Mouse (Mus musculus) heart, embryonic 13.5 days (tissue): ENCODE data around the gene Zfp958. TPM values are rescaled to one million over a fixed set of nuclear protein-coding genes. Genes with fewer than 3 reads are reported as not detected.

Experiments
- ATAC-seq: fragments of 200-750 bp; cut with Nextera tagmentation; 2 replicates; pipeline ENCODE4 v1.8.0; 2017; ENCODE audit warnings: moderate TSS enrichment; ENCODE audit not compliant: insufficient number of reproducible peaks, low FRiP score, low TSS enrichment; ENCODE audit errors: extremely low read depth
- H3K27ac ChIP-seq: fragments of 300-500 bp; sonication (generic); replicated peaks from 2 replicates; pipeline ENCODE4 v1.5.1; 2015; ENCODE audit warnings: moderate library complexity, mild to moderate bottlenecking, inconsistent platforms
- H3K27me3 ChIP-seq: fragments of 300-500 bp; sonication (generic); replicated peaks from 2 replicates; pipeline ENCODE4 v1.6.1; 2015; ENCODE audit warnings: mild to moderate bottlenecking, inconsistent platforms
- H3K36me3 ChIP-seq: fragments of 300-500 bp; sonication (generic); 2 replicates; pipeline ENCODE4 v1.6.1; 2015; ENCODE audit warnings: mild to moderate bottlenecking, inconsistent platforms
- H3K4me1 ChIP-seq: fragments of 300-500 bp; sonication (generic); 2 replicates; pipeline ENCODE4 v1.6.1; 2015; ENCODE audit warnings: inconsistent platforms
- H3K4me2 ChIP-seq: fragments of 300-500 bp; sonication (generic); 2 replicates; pipeline ENCODE4 v1.6.1; 2015; ENCODE audit warnings: inconsistent platforms, mild to moderate bottlenecking, moderate library complexity
- H3K4me3 ChIP-seq: fragments of 300-500 bp; sonication (generic); 2 replicates; pipeline ENCODE4 v1.5.1; 2015; ENCODE audit warnings: moderate library complexity, mild to moderate bottlenecking, inconsistent platforms
- H3K9ac ChIP-seq: fragments of 300-500 bp; sonication (generic); 2 replicates; pipeline ENCODE4 v1.6.1; 2015; ENCODE audit warnings: inconsistent platforms, mild to moderate bottlenecking, moderate library complexity
- H3K9me3 ChIP-seq: fragments of 300-500 bp; sonication (generic); 2 replicates; pipeline ENCODE4 v1.6.1; 2016; ENCODE audit warnings: inconsistent platforms
- WGBS: fragments of 180-500 bp; shearing (Covaris S2); methylation state at CpG from one replicate; pipeline ENCODE4 v1.1.7; 2015; ENCODE audit warnings: mixed read lengths; 5-methylcytosine and 5-hydroxymethylcytosine counted together
- polyA plus RNA-seq: library from polyadenylated mRNA; unstranded; fragments of >200 nt; fragmentation: Nextera tagmentation; extraction: Ambion mirVana; gene quantifications from 2 replicates; pipeline ENCODE4 v1.2.1, GENCODE M21; 2015

Zfp958 gene
- polyA plus RNA-seq, 1 experiment from 2014 or later: 7.2 TPM

GRCm38 (mm10) chr8:4656536-4656935 is 43.6 kb downstream of the Zfp958 start:
- ATAC-seq: no peak
- 75% methylated on average over 7 of the region's 7 CpGs for WGBS
- H3K4me2 ChIP-seq: no peak overlapping the region

DNA sequence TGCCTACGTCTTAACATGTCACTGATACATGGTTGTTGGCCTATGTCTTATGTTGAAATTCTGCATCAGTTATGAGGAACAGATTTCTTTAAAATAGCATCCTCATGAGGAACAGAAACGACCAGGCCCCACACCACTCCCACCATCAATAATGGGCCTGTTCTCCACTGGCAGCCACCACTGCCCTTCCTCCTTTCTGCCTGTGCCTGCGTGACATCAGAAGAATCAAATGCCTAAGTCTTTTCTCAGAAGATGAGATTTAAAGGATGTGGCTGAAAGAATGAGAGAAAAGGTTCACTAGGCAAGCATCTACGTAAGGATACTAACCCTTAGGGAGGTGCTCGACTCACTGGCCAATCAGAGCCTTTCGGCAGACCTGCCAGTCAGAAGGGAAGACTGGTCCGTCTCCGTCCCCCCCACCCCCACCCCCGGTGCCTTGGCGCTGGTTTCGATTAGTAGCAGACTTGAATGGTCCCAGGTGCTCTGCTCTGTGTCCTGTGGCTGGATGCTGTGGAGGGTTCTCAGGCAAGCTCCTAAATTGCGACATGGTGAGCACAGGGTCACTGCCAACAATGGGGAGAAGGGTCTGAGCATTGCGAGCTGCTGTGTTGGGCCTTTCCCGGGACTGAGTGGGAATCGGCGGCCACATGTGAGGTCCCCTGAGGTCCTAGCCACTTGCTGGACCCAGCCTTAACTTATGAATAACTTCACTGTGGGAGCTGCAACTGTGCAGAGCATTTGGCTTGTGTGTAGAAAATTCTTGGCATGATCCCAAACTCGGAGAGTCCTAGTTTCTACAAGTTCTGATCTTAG is 62.4 kb downstream of the Zfp958 start:
- Histone ChIP-seq H3K4me3 (no peak overlapping the region), H3K36me3 (no peaks in the 10 kb centered on the region), H3K27ac (no peak overlapping the region), H3K9ac (no peak overlapping the region), H3K4me1 (0 out of 2 replicates have a peak, but pooled peaks cover 5% of the 10 kb centered on the region), H3K9me3 (peaks cover 7% of the 10 kb centered on the region), H3K4me2 (no peak overlapping the region), H3K27me3 (no peaks in the 10 kb centered on the region)
- ATAC-seq: no peak
- WGBS: 74% methylated on average over 17 of the region's 17 CpGs

More at GRCm38 (mm10) chr8:4656536-4656935, 43.6 kb downstream of the Zfp958 start:
- Histone ChIP-seq H3K36me3 (no peaks in the 10 kb centered on the region), H3K4me1 (no peaks in the 10 kb centered on the region), H3K27me3 (no peaks in the 10 kb centered on the region), H3K4me3 (no peak overlapping the region), H3K9ac (no peak overlapping the region), H3K27ac (no peak overlapping the region), H3K9me3 (peaks cover 5% of the 10 kb centered on the region)

- Histone ChIP-seq H3K27me3 (no peaks in the 10 kb centered on the region), H3K36me3 (no peaks in the 10 kb centered on the region), H3K9me3 (peaks cover 3% of the 10 kb centered on the region), H3K4me1 (0 out of 2 replicates have a peak, but pooled peaks cover 5% of the 10 kb centered on the region), H3K27ac (peak overlapping the region; percentile 98), H3K4me2 (peak overlapping the region; percentile 69), H3K4me3 (peak overlapping the region; percentile 76), H3K9ac (no peak overlapping the region)
- ATAC-seq: no peak
- WGBS: 78% methylated on average over 7 of the region's 7 CpGs
Observed at GRCm38 (mm10) chr8:4676586-4676985, 63.6 kb downstream of the Zfp958 start.

DNA sequence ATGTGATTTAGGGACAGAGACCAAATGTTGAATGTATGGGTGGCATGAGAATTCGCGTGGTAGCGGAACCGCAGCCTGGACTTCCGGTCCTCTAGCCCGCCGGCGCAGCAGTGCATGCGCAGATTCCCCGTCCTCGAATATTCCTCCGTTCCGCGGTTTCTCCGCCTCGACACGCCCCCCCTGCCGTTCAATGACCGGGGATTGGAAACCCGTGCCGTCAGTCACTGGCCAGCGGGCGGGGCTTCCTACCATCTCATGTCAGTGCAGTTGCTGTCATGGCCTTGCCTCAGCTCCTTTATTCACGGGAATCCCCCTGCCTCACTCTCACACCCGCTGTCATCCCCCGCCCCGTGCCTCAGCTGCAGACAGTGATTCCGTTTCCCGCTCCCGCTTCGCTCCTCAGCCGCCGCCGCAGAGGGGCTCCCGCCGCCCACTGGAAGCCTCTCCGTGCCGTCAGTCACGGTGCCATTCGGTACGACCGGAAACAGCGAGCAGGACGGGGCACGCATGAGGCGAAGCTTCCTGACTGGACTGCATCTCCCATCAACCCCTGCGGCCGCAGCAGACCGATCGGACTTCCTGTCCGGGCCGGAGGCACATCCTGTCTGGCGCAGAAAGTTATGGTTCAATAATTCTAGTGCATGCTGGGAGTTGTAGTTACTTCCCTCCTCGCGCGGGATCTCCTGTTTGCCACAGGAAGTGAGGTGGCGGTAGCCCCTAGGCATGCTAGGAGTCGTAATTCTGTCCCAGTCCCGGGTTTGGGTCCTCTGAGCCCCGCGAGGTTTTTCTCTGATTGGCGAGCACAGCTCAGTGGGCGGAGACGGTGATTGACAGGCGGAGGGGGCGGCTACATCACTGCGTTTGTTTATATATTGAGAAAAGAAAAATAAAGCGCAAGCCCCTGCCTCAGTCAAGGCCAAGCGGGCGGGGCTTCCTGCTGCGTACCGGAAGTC is 64.6 kb downstream of the Zfp958 start:
- H3K27ac ChIP-seq: peak overlapping the region; percentile 98
- peak overlapping the region; percentile 85 for H3K9ac ChIP-seq
- H3K9me3 ChIP-seq: peaks cover 3% of the 10 kb centered on the region
- peak overlapping the region; percentile 76 for H3K4me3 ChIP-seq
- ATAC-seq: peak; percentile 88
- H3K4me1 ChIP-seq: 0 out of 2 replicates have a peak, but pooled peaks cover 5% of the 10 kb centered on the region
- no peaks in the 10 kb centered on the region for H3K27me3 ChIP-seq
- H3K4me2 ChIP-seq: peak overlapping the region; percentile 69
- no peaks in the 10 kb centered on the region for H3K36me3 ChIP-seq
- under 1% methylated on average over 72 of the region's 72 CpGs for WGBS

DNA sequence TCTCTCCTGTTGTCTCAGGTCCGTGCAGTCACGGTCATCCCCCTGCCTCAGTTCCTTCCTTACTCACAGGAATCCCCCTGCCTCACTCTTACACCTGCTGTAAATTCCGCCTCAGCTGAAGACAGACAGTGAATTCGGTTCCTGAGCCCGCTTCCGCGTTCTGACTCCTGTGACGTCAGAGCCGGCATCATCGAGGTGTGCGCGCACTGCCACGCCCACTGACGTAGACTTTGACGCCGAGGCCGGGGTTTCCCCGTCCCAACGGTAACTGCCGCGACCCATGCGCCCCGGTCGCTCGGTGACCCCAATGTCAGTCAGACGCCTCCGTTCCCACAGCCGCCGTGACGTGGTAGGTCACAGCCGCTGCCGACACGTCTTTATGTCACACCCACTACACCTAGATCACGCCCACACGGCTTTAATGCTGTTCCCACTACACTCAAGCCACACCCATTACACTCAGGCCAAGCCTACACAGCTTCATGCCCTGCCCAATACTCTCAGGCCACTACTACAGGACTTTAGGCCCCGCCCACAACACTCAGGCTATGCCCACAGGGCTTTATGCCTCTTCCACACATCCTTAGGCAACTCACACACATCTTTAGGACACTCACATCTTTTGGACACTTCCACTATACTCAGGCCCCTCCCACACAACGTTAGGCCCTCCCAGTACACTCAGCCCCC is 65.4 kb downstream of the Zfp958 start:
- Histone ChIP-seq H3K9me3 (no peaks in the 10 kb centered on the region; the same call in none of the 2 replicates), H3K4me1 (0 out of 2 replicates have a peak, but pooled peaks cover 5% of the 10 kb centered on the region), H3K4me2 (peak overlapping the region; percentile 69), H3K4me3 (peak overlapping the region; percentile 76), H3K9ac (peak overlapping the region; percentile 82), H3K27ac (peak overlapping the region; percentile 98), H3K36me3 (no peaks in the 10 kb centered on the region), H3K27me3 (no peaks in the 10 kb centered on the region)
- peak; percentile 57 for ATAC-seq
- WGBS: under 1% methylated on average over 37 of the region's 37 CpGs

GRCm38 (mm10) chr8:4678908-4679545 is 66.1 kb downstream of the Zfp958 start:
- H3K4me1 ChIP-seq: 0 out of 2 replicates have a peak, but pooled peaks cover 5% of the 10 kb centered on the region
- WGBS: 76% methylated on average over 8 of the region's 8 CpGs

DNA sequence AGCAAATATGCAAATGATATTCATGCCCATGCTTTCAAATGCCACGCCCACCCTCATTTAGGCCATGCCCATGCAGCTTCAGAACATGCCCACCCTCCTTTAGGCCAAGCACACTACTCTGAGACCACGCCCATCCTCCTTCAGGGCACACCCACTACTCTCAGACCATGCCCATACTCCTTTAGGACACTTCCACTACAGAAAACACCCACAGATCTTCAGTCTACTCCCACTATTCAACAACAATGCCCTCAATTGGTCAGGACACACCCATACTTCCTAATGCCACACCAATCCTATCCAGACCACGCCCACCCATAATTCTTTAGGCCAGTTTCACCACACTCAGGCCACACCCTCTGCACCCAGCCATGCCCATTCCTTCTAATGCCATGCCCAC is 66.8 kb downstream of the Zfp958 start:
- no peak for ATAC-seq
- Histone ChIP-seq H3K9me3 (no peaks in the 10 kb centered on the region; the same call in none of the 2 replicates), H3K4me2 (no peak overlapping the region), H3K27ac (no peak overlapping the region), H3K4me1 (0 out of 2 replicates have a peak, but pooled peaks cover 5% of the 10 kb centered on the region), H3K27me3 (no peaks in the 10 kb centered on the region), H3K9ac (no peak overlapping the region), H3K4me3 (no peak overlapping the region), H3K36me3 (no peaks in the 10 kb centered on the region)
- WGBS: 93% methylated on average over 3 of the region's 3 CpGs

More at GRCm38 (mm10) chr8:4678908-4679545, 66.1 kb downstream of the Zfp958 start:
- peak overlapping the region; percentile 82; the same call in 1 of the 2 replicates for H3K9ac ChIP-seq
- peak overlapping the region; percentile 98 for H3K27ac ChIP-seq
- H3K4me3 ChIP-seq: peak overlapping the region; percentile 76
- peak overlapping the region; percentile 69 for H3K4me2 ChIP-seq
- H3K27me3 ChIP-seq: no peaks in the 10 kb centered on the region
- no peak for ATAC-seq
- no peaks in the 10 kb centered on the region for H3K36me3 ChIP-seq
- no peaks in the 10 kb centered on the region; the same call in none of the 2 replicates for H3K9me3 ChIP-seq

Other genes starting within 250 kb of the Zfp958 start
- gene Cers4, start 120.1 kb upstream of the Zfp958 start, polyA plus RNA-seq: 37.3 and 39.9 TPM in 2 replicates
- gene Shcbp1, start 166.4 kb downstream of the Zfp958 start, polyA plus RNA-seq: 45.3 and 47.5 TPM in 2 replicates